Mouse (Mus musculus) heart, embryonic 12.5 days (tissue): ENCODE results near the gene Myof. TPM values are rescaled to one million over a fixed set of nuclear protein-coding genes. Genes with fewer than 3 reads are reported as not detected.

Experiments used
- ATAC-seq: fragments of 200-750 bp; cut with Nextera tagmentation; 2 replicates; pipeline ENCODE4 v1.8.0; 2017; ENCODE audit warnings: moderate TSS enrichment, moderate library complexity; ENCODE audit not compliant: insufficient number of reproducible peaks, low FRiP score
- H3K27ac ChIP-seq: fragments of 300-500 bp; sonication (generic); 2 replicates; pipeline ENCODE4 v1.5.1; 2016; ENCODE audit warnings: mild to moderate bottlenecking, moderate library complexity; ENCODE audit not compliant: poor library complexity, severe bottlenecking
- H3K27me3 ChIP-seq: fragments of 300-500 bp; sonication (generic); replicated peaks from 2 replicates; pipeline ENCODE4 v1.6.1; 2016; ENCODE audit warnings: mild to moderate bottlenecking, moderate library complexity
- H3K36me3 ChIP-seq: fragments of 300-500 bp; sonication (generic); 2 replicates; pipeline ENCODE4 v1.6.1; 2016; ENCODE audit warnings: mild to moderate bottlenecking, moderate library complexity
- H3K4me1 ChIP-seq: fragments of 300-500 bp; sonication (generic); replicated peaks from 2 replicates; pipeline ENCODE4 v1.6.1; 2016; ENCODE audit warnings: mild to moderate bottlenecking
- H3K4me2 ChIP-seq: fragments of 300-500 bp; sonication (generic); 2 replicates; pipeline ENCODE4 v1.6.1; 2016; ENCODE audit warnings: mild to moderate bottlenecking, moderate library complexity
- H3K4me3 ChIP-seq: fragments of 300-500 bp; sonication (generic); 2 replicates; pipeline ENCODE4 v1.5.1; 2016; ENCODE audit warnings: mild to moderate bottlenecking
- H3K9ac ChIP-seq: fragments of 300-500 bp; sonication (generic); 2 replicates; pipeline ENCODE4 v1.6.1; 2016; ENCODE audit warnings: mild to moderate bottlenecking, moderate library complexity
- H3K9me3 ChIP-seq: fragments of 300-500 bp; sonication (generic); replicated peaks from 2 replicates; pipeline ENCODE4 v1.6.1; 2016; ENCODE audit warnings: mild to moderate bottlenecking, moderate library complexity
- WGBS: fragments of 180-500 bp; shearing (Covaris S2); methylation state at CpG from one replicate; pipeline ENCODE4 v1.1.7; 2016; 5-methylcytosine and 5-hydroxymethylcytosine counted together
- polyA plus RNA-seq: library from polyadenylated mRNA; unstranded; fragments of >200 nt; fragmentation: Nextera tagmentation; extraction: Ambion mirVana; gene quantifications from 2 replicates; pipeline ENCODE4 v1.2.1, GENCODE M21; 2016

Gene Myof
- polyA plus RNA-seq, 1 experiment from 2014 or later: 9.4 TPM

GRCm38 (mm10) chr19:38073226-38073625, 29.8 kb upstream of the Myof start:
- WGBS: 93% methylated on average over 5 of the region's 5 CpGs
- H3K36me3 ChIP-seq: peaks cover 51% of the 10 kb centered on the region

GRCm38 (mm10) chr19:38064051-38064450, 20.7 kb upstream of the Myof start:
- Histone ChIP-seq H3K4me1 (no peaks in the 10 kb centered on the region), H3K4me2 (no peak overlapping the region), H3K9ac (no peak overlapping the region), H3K36me3 (peaks cover 38% of the 10 kb centered on the region), H3K4me3 (no peak overlapping the region), H3K9me3 (no peaks in the 10 kb centered on the region), H3K27me3 (no peaks in the 10 kb centered on the region), H3K27ac (no peak overlapping the region)
- no peak for ATAC-seq
- 91% methylated on average over 1 of the region's 1 CpGs for WGBS

More at GRCm38 (mm10) chr19:38073226-38073625, 29.8 kb upstream of the Myof start:
- Histone ChIP-seq H3K4me1 (no peaks in the 10 kb centered on the region; the same call in 1 of the 2 replicates), H3K4me3 (no peak overlapping the region), H3K27me3 (no peaks in the 10 kb centered on the region), H3K9me3 (no peaks in the 10 kb centered on the region), H3K4me2 (no peak overlapping the region), H3K27ac (no peak overlapping the region), H3K9ac (no peak overlapping the region)
- ATAC-seq: no peak

- Histone ChIP-seq H3K4me3 (no peak overlapping the region), H3K4me1 (no peaks in the 10 kb centered on the region), H3K9ac (no peak overlapping the region), H3K9me3 (no peaks in the 10 kb centered on the region), H3K36me3 (peaks cover 37% of the 10 kb centered on the region), H3K27ac (no peak overlapping the region), H3K4me2 (no peak overlapping the region), H3K27me3 (no peaks in the 10 kb centered on the region)
- 78% methylated on average over 3 of the region's 3 CpGs for WGBS
- no peak for ATAC-seq
Observed at GRCm38 (mm10) chr19:38063201-38063600, 19.8 kb upstream of the Myof start.

GRCm38 (mm10) chr19:38056931-38057330, 13.6 kb upstream of the Myof start:
- 84% methylated on average over 8 of the region's 8 CpGs for WGBS
- Histone ChIP-seq H3K4me3 (no peak overlapping the region), H3K4me2 (no peak overlapping the region), H3K9me3 (no peaks in the 10 kb centered on the region), H3K9ac (no peak overlapping the region), H3K4me1 (peaks cover 3% of the 10 kb centered on the region; the same call in 1 of the 2 replicates), H3K27ac (no peak overlapping the region), H3K27me3 (no peaks in the 10 kb centered on the region), H3K36me3 (peaks cover 29% of the 10 kb centered on the region)
- no peak for ATAC-seq

GRCm38 (mm10) chr19:38056276-38056675, 12.9 kb upstream of the Myof start:
- Histone ChIP-seq H3K4me2 (peak overlapping the region; percentile 78), H3K27ac (no peak overlapping the region), H3K36me3 (peaks cover 28% of the 10 kb centered on the region), H3K9me3 (no peaks in the 10 kb centered on the region), H3K27me3 (no peaks in the 10 kb centered on the region), H3K9ac (no peak overlapping the region; the same call in 1 of the 2 replicates), H3K4me1 (peaks cover 3% of the 10 kb centered on the region; the same call in 1 of the 2 replicates), H3K4me3 (peak overlapping the region; percentile 32; the same call in 1 of the 2 replicates)
- ATAC-seq: no peak
- WGBS: 53% methylated on average over 3 of the region's 3 CpGs

GRCm38 (mm10) chr19:38055798-38056197, 12.4 kb upstream of the Myof start:
- Histone ChIP-seq H3K4me2 (peak overlapping the region; percentile 78), H3K9me3 (no peaks in the 10 kb centered on the region), H3K4me3 (peak overlapping the region; percentile 70), H3K9ac (peak overlapping the region; percentile 68), H3K4me1 (peaks cover 3% of the 10 kb centered on the region; the same call in 1 of the 2 replicates), H3K36me3 (peaks cover 23% of the 10 kb centered on the region), H3K27ac (no peak overlapping the region), H3K27me3 (no peaks in the 10 kb centered on the region)
- no peak for ATAC-seq
- 16% methylated on average over 6 of the region's 6 CpGs for WGBS

GRCm38 (mm10) chr19:38054720-38055192, 11.4 kb upstream of the Myof start, which contains the start of gene Cep55:
Gene Cep55 (plus strand): TSS chr19:38055011.
- Histone ChIP-seq H3K4me1 (peaks cover 3% of the 10 kb centered on the region; the same call in 1 of the 2 replicates), H3K27me3 (no peaks in the 10 kb centered on the region), H3K27ac (peak within 1 kb of the TSS; percentile 62), H3K9me3 (no peaks in the 10 kb centered on the region), H3K4me3 (peak within 1 kb of the TSS; percentile 70), H3K4me2 (peak within 1 kb of the TSS; percentile 78), H3K9ac (peak within 1 kb of the TSS; percentile 77), H3K36me3 (peaks cover 14% of the 10 kb centered on the region)
- WGBS: under 1% methylated on average over 36 of the region's 36 CpGs
- peak; percentile 94 for ATAC-seq

- Histone ChIP-seq H3K9me3 (no peaks in the 10 kb centered on the region), H3K4me1 (peaks cover 3% of the 10 kb centered on the region; the same call in 1 of the 2 replicates), H3K4me2 (peak overlapping the region; percentile 77), H3K4me3 (peak overlapping the region; percentile 70), H3K27me3 (no peaks in the 10 kb centered on the region), H3K27ac (peak overlapping the region; percentile 26), H3K36me3 (peaks cover 14% of the 10 kb centered on the region), H3K9ac (peak overlapping the region; percentile 69)
- under 1% methylated on average over 23 of the region's 23 CpGs for WGBS
- ATAC-seq: peak; percentile 86
Observed at GRCm38 (mm10) chr19:38054149-38054719, 10.9 kb upstream of the Myof start.

- Histone ChIP-seq H3K27me3 (no peaks in the 10 kb centered on the region), H3K9me3 (no peaks in the 10 kb centered on the region), H3K4me3 (peak overlapping the region; percentile 70), H3K27ac (peak overlapping the region; percentile 26; the same call in 1 of the 2 replicates), H3K4me2 (peak overlapping the region; percentile 77), H3K9ac (peak overlapping the region; percentile 69; the same call in 1 of the 2 replicates), H3K4me1 (peaks cover 3% of the 10 kb centered on the region; the same call in 1 of the 2 replicates), H3K36me3 (peaks cover 12% of the 10 kb centered on the region)
- ATAC-seq: no peak
- 24% methylated on average over 8 of the region's 8 CpGs for WGBS
Observed at GRCm38 (mm10) chr19:38053227-38054041, 10.1 kb upstream of the Myof start.

GRCm38 (mm10) chr19:38049686-38050085, 6.3 kb upstream of the Myof start:
- no peak overlapping the region for H3K9ac ChIP-seq
- no peaks in the 10 kb centered on the region for H3K36me3 ChIP-seq
- 0 out of 2 replicates have a peak, but pooled peaks cover 4% of the 10 kb centered on the region for H3K27me3 ChIP-seq
- no peak for ATAC-seq
- H3K27ac ChIP-seq: no peak overlapping the region
- H3K4me3 ChIP-seq: no peak overlapping the region
- H3K9me3 ChIP-seq: no peaks in the 10 kb centered on the region
- no peak overlapping the region for H3K4me2 ChIP-seq
- WGBS: 68% methylated on average over 1 of the region's 1 CpGs
- no peaks in the 10 kb centered on the region for H3K4me1 ChIP-seq

- no peak overlapping the region for H3K27ac ChIP-seq
- no peaks in the 10 kb centered on the region for H3K36me3 ChIP-seq
- H3K4me3 ChIP-seq: no peak overlapping the region
- no peaks in the 10 kb centered on the region for H3K9me3 ChIP-seq
- no peak overlapping the region for H3K4me2 ChIP-seq
- ATAC-seq: no peak
- H3K27me3 ChIP-seq: peaks cover 4% of the 10 kb centered on the region; the same call in 1 of the 2 replicates
- peaks cover 7% of the 10 kb centered on the region for H3K4me1 ChIP-seq
- H3K9ac ChIP-seq: no peak overlapping the region
- 71% methylated on average over 3 of the region's 3 CpGs for WGBS
Observed at GRCm38 (mm10) chr19:38045198-38045597, 1.8 kb upstream of the Myof start.
